Mouse (Mus musculus) right cerebral cortex, postnatal 4 days (tissue): ENCODE measurements at regions not wholly inside any gene's neighbourhood (a gene's known extent, or its start where the extent isn't known, plus 50 kb on each side); places are given as distances from the start of the nearest gene placed in this dataset.

Experiments
- DNase-seq: peaks from one replicate; pipeline ENCODE4 v3.0.0-alpha.2; 2022

GRCm38 (mm10) chr11:42954169-42954568 lies 81.4 kb upstream of the Gm9972 start:
- DNase-seq: no peak

DNA sequence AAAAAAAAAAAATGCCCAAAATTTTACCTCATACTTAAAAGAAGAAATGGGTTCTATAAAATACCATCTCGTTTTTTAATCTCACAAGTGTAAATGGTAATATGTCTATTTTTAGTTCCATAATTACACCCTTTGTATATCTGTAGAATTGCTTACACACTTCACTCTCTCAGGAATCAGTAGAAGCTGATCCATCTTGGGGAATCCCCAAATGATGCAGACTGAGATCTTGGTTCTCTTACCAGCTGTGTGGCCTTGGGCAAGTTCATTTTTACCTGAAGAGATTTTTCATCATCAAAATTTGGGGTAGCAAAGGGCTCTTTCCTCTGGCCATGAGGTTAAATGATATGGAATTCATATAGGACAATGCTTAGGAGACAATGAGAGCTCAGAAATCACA lies 69.8 kb upstream of the Gm9972 start:
- no peak for DNase-seq

DNA sequence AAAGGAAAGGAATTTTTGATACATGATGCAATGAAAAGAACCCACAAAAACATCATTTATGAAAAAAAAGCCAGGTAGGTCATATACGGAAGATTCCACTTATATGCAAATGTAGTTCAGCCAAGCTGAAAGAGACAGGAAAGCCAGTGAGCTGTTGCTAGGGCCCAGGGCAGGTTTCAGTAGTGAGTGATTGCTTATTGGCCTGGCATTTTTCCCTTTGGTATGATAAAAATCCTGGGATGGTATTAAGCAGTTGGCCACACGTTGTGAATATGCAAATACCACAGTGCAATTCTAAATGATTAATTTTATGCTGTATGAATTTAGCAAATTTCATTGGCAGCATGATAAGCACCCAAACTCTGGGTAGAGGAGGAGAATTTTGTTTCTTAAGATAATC lies 57.3 kb upstream of the Gm9972 start:
- no peak for DNase-seq
